Mouse (Mus musculus) MEL (cell line): Measurements from ENCODE around the gene Pfkm. TPM values are rescaled to one million over a fixed set of nuclear protein-coding genes. Genes with fewer than 3 reads are reported as not detected.

Experiments
- DNase-seq: peaks from one replicate; pipeline ENCODE4 v3.0.0; 2011; ENCODE audit warnings: low read depth, low spot score
- H3K27ac ChIP-seq: 2 replicates; pipeline ENCODE4 v1.5.1; 2012; ENCODE audit warnings: low read depth, mild to moderate bottlenecking, control low read depth, low read length, moderate library complexity; ENCODE audit not compliant: control insufficient read depth
- H3K27me3 ChIP-seq, 2 experiments: fragments of 150-350 bp in 1 of 2; sonication (generic) in 1 of 2; 2 replicates each; pipeline ENCODE4 v1.6.1; 2012; ENCODE audit warnings: low read length in 2 of 2, mild to moderate bottlenecking in 2 of 2, improper control_type of control experiment in 1 of 2, moderate library complexity in 1 of 2; ENCODE audit not compliant: insufficient read depth in 2 of 2, control insufficient read depth in 1 of 2
- H3K36me3 ChIP-seq, 2 experiments: 2 replicates each; pipeline ENCODE4 v1.6.1; 2012 to 2014; ENCODE audit warnings: low read length in 2 of 2, improper control_type of control experiment in 1 of 2, inconsistent platforms in 1 of 2, mild to moderate bottlenecking in 1 of 2; ENCODE audit not compliant: insufficient read depth in 2 of 2, control insufficient read depth in 1 of 2
- H3K4me1 ChIP-seq, 2 experiments: fragments of 150-350 bp in 1 of 2; sonication (generic) in 1 of 2; 2 replicates each; pipeline ENCODE4 v1.6.1; 2012; ENCODE audit warnings: low read length in 2 of 2, improper control_type of control experiment in 1 of 2, mild to moderate bottlenecking in 1 of 2; ENCODE audit not compliant: insufficient read depth in 2 of 2, control insufficient read depth in 1 of 2
- H3K4me3 ChIP-seq, 2 experiments: fragments of 150-350 bp in 1 of 2; sonication (generic) in 1 of 2; 2 replicates each; pipeline ENCODE4 v1.5.1; 2012; ENCODE audit warnings: low read depth in 2 of 2, low read length in 2 of 2, mild to moderate bottlenecking in 2 of 2, moderate library complexity in 2 of 2, control low read depth in 1 of 2, improper control_type of control experiment in 1 of 2; ENCODE audit not compliant: control insufficient read depth in 1 of 2, insufficient read depth in 1 of 2
- H3K79me2 ChIP-seq: 2 replicates; pipeline ENCODE4 v1.6.1; 2012; ENCODE audit warnings: mild to moderate bottlenecking, low read length, moderate library complexity; ENCODE audit not compliant: control insufficient read depth, poor library complexity, insufficient read depth
- H3K9ac ChIP-seq: 2 replicates; pipeline ENCODE4 v1.6.1; 2012; ENCODE audit warnings: low read depth, mild to moderate bottlenecking, control low read depth, low read length, moderate library complexity; ENCODE audit not compliant: control insufficient read depth, poor library complexity, severe bottlenecking
- H3K9me3 ChIP-seq: fragments of 150-350 bp; sonication (generic); replicated peaks from 2 replicates; pipeline ENCODE4 v1.6.1; 2012; ENCODE audit warnings: mild to moderate bottlenecking, low read length, improper control_type of control experiment, moderate library complexity; ENCODE audit not compliant: insufficient read depth
- BHLHE40 ChIP-seq: IDR thresholded peaks from 2 replicates; pipeline ENCODE4 v1.6.1; 2012; ENCODE audit warnings: low read depth, mild to moderate bottlenecking, inconsistent platforms, low read length, improper control_type of control experiment, borderline replicate concordance
- CHD1 ChIP-seq: IDR thresholded peaks from 2 replicates; pipeline ENCODE4 v1.6.1; 2012; ENCODE audit warnings: low read depth, mild to moderate bottlenecking, inconsistent platforms, low read length, improper control_type of control experiment
- ELF1 ChIP-seq: IDR thresholded peaks from 2 replicates; pipeline ENCODE4 v1.6.1; 2014; ENCODE audit warnings: low read depth, mild to moderate bottlenecking, inconsistent platforms, low read length, improper control_type of control experiment, moderate library complexity
- GATA1 ChIP-seq: IDR thresholded peaks from 2 replicates; pipeline ENCODE4 v1.6.1; 2011; ENCODE audit warnings: low read depth, low read length, improper control_type of control experiment
- KAT2A ChIP-seq: conservative IDR thresholded peaks from 2 replicates; pipeline ENCODE4 v1.6.1; 2012; ENCODE audit warnings: low read depth, low read length, improper control_type of control experiment, inconsistent platforms
- MAFK ChIP-seq: IDR thresholded peaks from 2 replicates; pipeline ENCODE4 v1.6.1; 2011; ENCODE audit warnings: low read depth, mild to moderate bottlenecking, low read length, improper control_type of control experiment, borderline replicate concordance
- MAX ChIP-seq: IDR thresholded peaks from 2 replicates; pipeline ENCODE4 v1.6.1; 2011; ENCODE audit warnings: low read length, improper control_type of control experiment
- MAZ ChIP-seq: IDR thresholded peaks from 2 replicates; pipeline ENCODE4 v1.6.1; 2012; ENCODE audit warnings: low read depth, mild to moderate bottlenecking, inconsistent platforms, low read length, improper control_type of control experiment
- MEF2A ChIP-seq: IDR thresholded peaks from 2 replicates; pipeline ENCODE4 v1.6.1; 2014; ENCODE audit warnings: low read depth, mild to moderate bottlenecking, inconsistent platforms, low read length, improper control_type of control experiment; ENCODE audit not compliant: poor library complexity, insufficient replicate concordance, severe bottlenecking; ENCODE audit errors: extremely low read depth
- MYB ChIP-seq: IDR thresholded peaks from 2 replicates; pipeline ENCODE4 v1.6.1; 2011; ENCODE audit warnings: mild to moderate bottlenecking, low read depth, low read length, improper control_type of control experiment
- MYC ChIP-seq: IDR thresholded peaks from 2 replicates; pipeline ENCODE4 v1.6.1; 2011; ENCODE audit warnings: low read depth, mild to moderate bottlenecking, low read length, improper control_type of control experiment, moderate library complexity
- NRF1 ChIP-seq: IDR thresholded peaks from 2 replicates; pipeline ENCODE4 v1.6.1; 2014; ENCODE audit warnings: low read depth, mild to moderate bottlenecking, inconsistent platforms, low read length, improper control_type of control experiment, moderate library complexity; ENCODE audit not compliant: poor library complexity, insufficient read depth, severe bottlenecking
- RCOR1 ChIP-seq: IDR thresholded peaks from 2 replicates; pipeline ENCODE4 v1.6.1; 2012; ENCODE audit warnings: low read depth, mild to moderate bottlenecking, inconsistent platforms, low read length, improper control_type of control experiment
- SMC3 ChIP-seq: IDR thresholded peaks from 2 replicates; pipeline ENCODE4 v1.6.1; 2011; ENCODE audit warnings: low read depth, low read length, improper control_type of control experiment
- TAL1 ChIP-seq: IDR thresholded peaks from 2 replicates; pipeline ENCODE4 v1.6.1; 2012; ENCODE audit warnings: mild to moderate bottlenecking, inconsistent platforms, low read length, moderate library complexity, mixed read lengths
- TBP ChIP-seq: IDR thresholded peaks from 2 replicates; pipeline ENCODE4 v1.8.0; 2011; ENCODE audit warnings: low read depth, low read length, improper control_type of control experiment
- UBTF ChIP-seq: IDR thresholded peaks from 2 replicates; pipeline ENCODE4 v1.6.1; 2012; ENCODE audit warnings: low read depth, mild to moderate bottlenecking, inconsistent platforms, low read length, improper control_type of control experiment, moderate library complexity, borderline replicate concordance; ENCODE audit not compliant: insufficient read depth
- USF1 ChIP-seq: IDR thresholded peaks from 2 replicates; pipeline ENCODE4 v1.6.1; 2014; ENCODE audit warnings: low read depth, mild to moderate bottlenecking, inconsistent platforms, low read length, improper control_type of control experiment, moderate library complexity
- USF2 ChIP-seq, 2 experiments: IDR thresholded peaks; 2 replicates each; pipeline ENCODE4 v1.6.1; 2011 to 2012; ENCODE audit warnings: improper control_type of control experiment in 2 of 2, low read length in 2 of 2, borderline replicate concordance in 1 of 2, inconsistent platforms in 1 of 2, low read depth in 1 of 2, mild to moderate bottlenecking in 1 of 2; ENCODE audit not compliant: insufficient read depth in 1 of 2
- ZKSCAN1 ChIP-seq: IDR thresholded peaks from 2 replicates; pipeline ENCODE4 v1.6.1; 2012; ENCODE audit warnings: low read depth, mild to moderate bottlenecking, inconsistent platforms, low read length, improper control_type of control experiment, moderate library complexity
- polyA plus RNA-seq, 2 experiments: library from polyadenylated mRNA; stranded (reverse) in 1 of 2; unstranded in 1 of 2; fragments of >175 nt in 1 of 2; fragments of >200 nt in 1 of 2; gene quantifications; 2 replicates each; pipeline versions ENCODE4 v1.2.1 to v1.2.4; 2012; ENCODE audit warnings: low replicate concordance in 2 of 2, low read depth in 1 of 2; ENCODE audit not compliant: insufficient read length in 2 of 2, insufficient read depth in 1 of 2, missing spikeins in 1 of 2
- total RNA-seq: library from RNA; depleted of rRNA; stranded (reverse); fragments of 300-350 nt; gene quantifications from 2 replicates; pipeline ENCODE4 v1.2.3, GENCODE M21; 2012

Gene Pfkm
- total and polyA plus RNA-seq, 3 experiments = 125 to 150 TPM; not detected in 1

DNA sequence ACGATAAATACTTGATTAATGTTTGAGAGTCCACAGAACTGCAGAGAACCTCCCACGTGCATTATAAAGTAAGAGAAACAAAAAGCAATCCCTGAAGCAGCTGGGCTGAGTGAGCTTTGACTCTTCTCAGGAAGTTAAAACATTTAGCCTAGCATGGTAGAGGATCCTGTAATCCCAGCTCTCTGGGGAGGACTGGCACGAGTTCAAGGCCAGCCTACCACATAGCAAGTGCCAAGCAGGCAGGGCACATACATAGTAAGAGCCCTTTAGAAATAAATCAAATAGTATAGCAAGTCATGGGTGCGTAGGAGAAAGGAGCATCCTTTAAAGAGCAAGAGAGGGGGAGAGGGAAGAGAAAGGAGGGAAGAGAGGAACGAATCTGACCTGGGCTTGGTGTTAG lies 26.5 kb upstream of the Pfkm start:
- Histone ChIP-seq H3K79me2 (no peaks in the 10 kb centered on the region), H3K4me1 (no peaks in the 10 kb centered on the region), H3K36me3 (peaks cover 0 to 67% of the 10 kb centered on the region in 2 experiments; a peak in 2 of 4 replicates), H3K9ac (no peak overlapping the region), H3K9me3 (no peaks in the 10 kb centered on the region), H3K27ac (no peak overlapping the region), H3K27me3 (no peaks in the 10 kb centered on the region), H3K4me3 (no peak overlapping the region)
- TF ChIP-seq USF2 (IDR thresholded peaks at IDR 0.05; ENCODE audit: borderline replicate concordance in 1 of 2, insufficient read depth in 1 of 2, low read depth in 1 of 2, low read length in 2 of 2) = no peak
- no peak for TF ChIP-seq RCOR1
- TF ChIP-seq TAL1 = no peak
- TF ChIP-seq MAX = no peak
- TF ChIP-seq MAZ = no peak
- TF ChIP-seq NRF1 = no peak
- no peak for TF ChIP-seq ZKSCAN1
- TF ChIP-seq CHD1 = no peak
- no peak for TF ChIP-seq USF1
- TF ChIP-seq KAT2A = no peak
- no peak for TF ChIP-seq MAFK
- TF ChIP-seq UBTF = no peak
- no peak for TF ChIP-seq SMC3
- TF ChIP-seq MYC = no peak
- TF ChIP-seq ELF1 = no peak
- no peak for TF ChIP-seq MYB
- no peak for TF ChIP-seq MEF2A
- DNase-seq = no peak

DNA sequence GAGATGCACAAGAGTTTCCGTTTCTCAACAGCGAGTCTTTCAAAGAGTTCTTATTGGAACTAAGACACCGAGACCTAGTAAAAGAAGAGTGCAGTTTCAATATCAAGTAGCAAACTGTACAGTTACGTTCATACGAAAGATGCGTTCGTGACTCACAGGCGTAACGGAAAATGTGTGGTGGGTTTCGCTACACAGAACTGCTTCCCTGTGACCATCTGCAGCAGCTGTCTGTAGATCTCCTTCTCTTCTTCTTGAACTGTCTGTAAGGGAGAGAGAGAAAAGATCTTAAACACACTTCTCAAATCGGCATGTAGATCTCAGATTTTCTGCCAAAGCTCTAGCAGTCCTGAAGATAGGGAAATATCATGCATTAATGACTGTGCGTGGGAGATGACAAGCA lies 25.8 kb upstream of the Pfkm start:
- no peak overlapping the region for H3K27ac ChIP-seq
- no peaks in the 10 kb centered on the region for H3K4me1 ChIP-seq
- H3K27me3 ChIP-seq = no peaks in the 10 kb centered on the region
- H3K9ac ChIP-seq = no peak overlapping the region
- H3K4me3 ChIP-seq = no peak overlapping the region
- H3K9me3 ChIP-seq = no peaks in the 10 kb centered on the region
- H3K36me3 ChIP-seq = peaks cover 0 to 71% of the 10 kb centered on the region in 2 experiments; a peak in 2 of 4 replicates
- TF ChIP-seq MAX (no peak), GATA1 (no peak), RCOR1 (no peak), TBP (no peak), MEF2A (no peak), BHLHE40 (no peak)
- no peak for DNase-seq
- H3K79me2 ChIP-seq = no peaks in the 10 kb centered on the region
